Mouse (Mus musculus): Measurements from ENCODE around the gene Limk1.

- no peak for TF ChIP-seq CTCF (IDR thresholded peaks at IDR 0.05; ENCODE audit: control insufficient read depth, insufficient read depth, insufficient read length)
- TF ChIP-seq CEBPB (IDR thresholded peaks at IDR 0.05; ENCODE audit: low read depth), result no peak
- TF ChIP-seq USF1 (IDR thresholded peaks at IDR 0.05; ENCODE audit: low read depth), result no peak
These were observed 41.9 kb downstream of the Limk1 start for GRCm38 (mm10) chr5:134646461-134646860.

Measured in C2C12 (cell line).